15 mouse cellular contexts compared by ENCODE assay signal in genomic region chr12:72983071-72983857, GRCm38 (mm10). TPM values are rescaled to one million over a fixed set of nuclear protein-coding genes. Genes with fewer than 3 reads are reported as not detected.
A peak's percentile ranks its signal among the peaks of the same experiment; 100 is the strongest.
DNase-seq lines count a peak whose midpoint lies in the region; ATAC-seq and TF ChIP-seq lines count a peak whose summit lies in the region.
"Had no signal": no experiment of that assay in that cellular context is flagged by ENCODE, and none has a peak within 500 bp of the region (broad histone marks: within the 10 kb centered on the region; RNA-seq: fewer than 3 reads in every experiment).

No protein-coding gene starts in this region.

- no peak for TF ChIP-seq CTCF in kidney, adult 2 months (conservative IDR thresholded peaks at IDR 0.05; ENCODE audit: insufficient read depth, insufficient read length, low read depth, low read length)
- no peak for TF ChIP-seq CTCF in lung, embryonic 14.5 days (IDR thresholded peaks at IDR 0.05; ENCODE audit: low read depth)

- no peaks in the 10 kb centered on the region for H3K9me3 ChIP-seq in lung, embryonic 14.5 days (ENCODE audit: low read depth, low read length)
- H3K9me3 ChIP-seq in forebrain, embryonic 12.5 days = no peaks in the 10 kb centered on the region
- no peaks in the 10 kb centered on the region for H3K9me3 ChIP-seq in midbrain, embryonic 11.5 days (ENCODE audit: control insufficient read depth, low read length)
- H3K9me3 ChIP-seq: hindbrain, embryonic 15.5 days had no signal

- H3K27me3 ChIP-seq in kidney, adult 2 months (replicated peaks; ENCODE audit: control insufficient read depth, insufficient read depth, low read length) = no peaks in the 10 kb centered on the region
- no peaks in the 10 kb centered on the region for H3K27me3 ChIP-seq in lung, embryonic 14.5 days (ENCODE audit: insufficient read depth, low read length)
- peaks cover 12% of the 10 kb centered on the region; the same call in 1 of the 2 replicates for H3K27me3 ChIP-seq in forebrain, embryonic 12.5 days
- no peaks in the 10 kb centered on the region for H3K27me3 ChIP-seq in midbrain, embryonic 11.5 days (ENCODE audit: control insufficient read depth, insufficient read depth, low read length)

- DNase-seq in kidney, adult 2 months = peak; percentile 58
- no peak for DNase-seq in kidney, postnatal 25 days
- DNase-seq in adipocyte (ENCODE audit: low spot score) = peak; percentile 81
- DNase-seq in gastrocnemius, adult 8-10 months (ENCODE audit: low spot score in 2 of 2) = peak; percentile 9 to 14
- peak; percentile 60 for DNase-seq in lung, embryonic 14.5 days
- DNase-seq in T-cell, adult 2 months (ENCODE audit: low spot score) = no peak
- DNase-seq in midbrain, embryonic 11.5 days (ENCODE audit: low spot score, missing footprints) = no peak
- DNase-seq: cerebellum, postnatal 14 days; retina, postnatal 1 day; thymus, adult 18-20 months had no signal

- H3K4me2 ChIP-seq in lung, embryonic 14.5 days = no peak overlapping the region
- no peak overlapping the region for H3K4me2 ChIP-seq in forebrain, embryonic 12.5 days
- H3K4me2 ChIP-seq in midbrain, embryonic 11.5 days = no peak overlapping the region
- H3K4me2 ChIP-seq: hindbrain, embryonic 15.5 days had no signal

- 67% methylated on average over 8 of the region's 8 CpGs for WGBS in kidney, adult 2 months
- WGBS in lung, embryonic 14.5 days = 60% methylated on average over 8 of the region's 8 CpGs
- WGBS in forebrain, embryonic 12.5 days = 85% methylated on average over 8 of the region's 8 CpGs
- 89% methylated on average over 8 of the region's 8 CpGs for WGBS in midbrain, embryonic 11.5 days

- peak overlapping the region; percentile 20; the same call in 1 of the 2 replicates for H3K27ac ChIP-seq in kidney, adult 2 months (ENCODE audit: insufficient read depth, low read depth, low read length)
- no peak overlapping the region for H3K27ac ChIP-seq in lung, embryonic 14.5 days (ENCODE audit: low read depth)
- H3K27ac ChIP-seq in forebrain, embryonic 12.5 days = no peak overlapping the region
- H3K27ac ChIP-seq in midbrain, embryonic 11.5 days (ENCODE audit: low read depth, low read length) = no peak overlapping the region
- H3K27ac ChIP-seq: hindbrain, embryonic 15.5 days; liver, embryonic 14.5 days had no signal

- no peak overlapping the region for H3K9ac ChIP-seq in lung, embryonic 14.5 days
- H3K9ac ChIP-seq in forebrain, embryonic 12.5 days = no peak overlapping the region
- H3K9ac ChIP-seq in midbrain, embryonic 11.5 days (ENCODE audit: low read length) = no peak overlapping the region
- H3K9ac ChIP-seq: hindbrain, embryonic 15.5 days; liver, embryonic 14.5 days had no signal

- no peaks in the 10 kb centered on the region for H3K36me3 ChIP-seq in kidney, adult 2 months (ENCODE audit: control insufficient read depth, insufficient read depth, low read length)
- no peaks in the 10 kb centered on the region for H3K36me3 ChIP-seq in lung, embryonic 14.5 days (ENCODE audit: insufficient read depth)
- H3K36me3 ChIP-seq in forebrain, embryonic 12.5 days (replicated peaks) = no peaks in the 10 kb centered on the region
- H3K36me3 ChIP-seq in midbrain, embryonic 11.5 days (ENCODE audit: control insufficient read depth, insufficient read depth, low read length) = no peaks in the 10 kb centered on the region
- H3K36me3 ChIP-seq: hindbrain, embryonic 15.5 days had no signal

- TF ChIP-seq POLR2A in kidney, adult 2 months (IDR thresholded peaks at IDR 0.05; ENCODE audit: low read depth, low read length) = no peak

- no peak overlapping the region for H3K4me3 ChIP-seq in kidney, adult 2 months (ENCODE audit: insufficient read depth, low read depth, low read length)
- no peak overlapping the region for H3K4me3 ChIP-seq in lung, embryonic 14.5 days (ENCODE audit: low read depth, low read length)
- no peak overlapping the region for H3K4me3 ChIP-seq in forebrain, embryonic 12.5 days (replicated peaks)
- no peak overlapping the region for H3K4me3 ChIP-seq in midbrain, embryonic 11.5 days (ENCODE audit: low read depth, low read length)
- H3K4me3 ChIP-seq: hindbrain, embryonic 15.5 days had no signal

- ATAC-seq in lung, embryonic 14.5 days (ENCODE audit: insufficient read depth) = no peak
- ATAC-seq in forebrain, embryonic 12.5 days (ENCODE audit: low FRiP score) = no peak
- ATAC-seq in midbrain, embryonic 11.5 days (ENCODE audit: low FRiP score) = no peak
- ATAC-seq: forebrain, embryonic 16.5 days had no signal

- H3K4me1 ChIP-seq in kidney, adult 2 months (ENCODE audit: control insufficient read depth, insufficient read depth, low read length) = no peaks in the 10 kb centered on the region
- no peaks in the 10 kb centered on the region for H3K4me1 ChIP-seq in lung, embryonic 14.5 days (ENCODE audit: insufficient read depth)
- H3K4me1 ChIP-seq in forebrain, embryonic 12.5 days = no peaks in the 10 kb centered on the region
- H3K4me1 ChIP-seq in midbrain, embryonic 11.5 days (ENCODE audit: control insufficient read depth, insufficient read depth, low read length) = no peaks in the 10 kb centered on the region
- H3K4me1 ChIP-seq: hindbrain, embryonic 15.5 days had no signal

RNA-seq across cellular contexts. Expression of gene 4930447C04Rik, which starts 42.7 kb away (rescaled TPM):
- not detected in 2 replicates for polyA plus RNA-seq in kidney, adult 2 months (2012; rRNA removed)
- total RNA-seq in gastrocnemius, adult 8-10 months (2022) = under 1 TPM in 2 of 4 experiments, not detected in 2; 0.25 to 0.48 TPM
- 0.19 and 0.63 TPM in 2 replicates for polyA plus RNA-seq in lung, embryonic 14.5 days (2014; fragmentation: Nextera tagmentation; extraction: Ambion mirVana)
- polyA plus RNA-seq in forebrain, embryonic 12.5 days (2016; fragmentation: Nextera tagmentation; extraction: Ambion mirVana) = 2.3 and 3.2 TPM in 2 replicates
- 1.3 and 2.6 TPM in 2 replicates for polyA plus RNA-seq in midbrain, embryonic 11.5 days (2014; fragmentation: Nextera tagmentation; extraction: Ambion mirVana)

RNA-seq across cellular contexts. Expression of gene Six6, which starts 43.6 kb away (rescaled TPM):
- not detected in 2 replicates for polyA plus RNA-seq in kidney, adult 2 months (2012; rRNA removed)
- total RNA-seq in gastrocnemius, adult 8-10 months (2022) = not detected
- polyA plus RNA-seq in lung, embryonic 14.5 days (2014; fragmentation: Nextera tagmentation; extraction: Ambion mirVana) = not detected in 2 replicates
- 0.26 and 1.6 TPM in 2 replicates for polyA plus RNA-seq in forebrain, embryonic 12.5 days (2016; fragmentation: Nextera tagmentation; extraction: Ambion mirVana)
- polyA plus RNA-seq in midbrain, embryonic 11.5 days (2014; fragmentation: Nextera tagmentation; extraction: Ambion mirVana) = 0.03 TPM in 1 of 2 replicates, not detected in the other
- total RNA-seq: layer of hippocampus, postnatal 14 days had no signal
- polyA plus RNA-seq: hindbrain, embryonic 15.5 days; liver, embryonic 14.5 days had no signal

Comparison
In these comparisons a context has a peak if more than half of its experiments do, and no peak if none do; other contexts are left out.
1. DNase-seq: peak in kidney, adult 2 months (single experiment), adipocyte (single experiment), gastrocnemius, adult 8-10 months (2 of 2) and lung, embryonic 14.5 days (single experiment); none in kidney, postnatal 25 days (0 of 2), T-cell, adult 2 months (single experiment) and midbrain, embryonic 11.5 days (single experiment).